Mouse (Mus musculus) inflammation-experienced regulatory T-cells, adult 16 weeks (primary cell): Measurements from ENCODE around the gene Ipmk. TPM values are rescaled to one million over a fixed set of nuclear protein-coding genes. Genes with fewer than 3 reads are reported as not detected.

Experiments
- polyA plus RNA-seq: library from polyadenylated mRNA; unstranded; fragments of 100-300 nt; shearing (Covaris generic); gene quantifications from one replicate; pipeline ENCODE4 v1.2.1, GENCODE M21; 2017

Gene Ipmk
- 3.5 TPM for polyA plus RNA-seq

DNA sequence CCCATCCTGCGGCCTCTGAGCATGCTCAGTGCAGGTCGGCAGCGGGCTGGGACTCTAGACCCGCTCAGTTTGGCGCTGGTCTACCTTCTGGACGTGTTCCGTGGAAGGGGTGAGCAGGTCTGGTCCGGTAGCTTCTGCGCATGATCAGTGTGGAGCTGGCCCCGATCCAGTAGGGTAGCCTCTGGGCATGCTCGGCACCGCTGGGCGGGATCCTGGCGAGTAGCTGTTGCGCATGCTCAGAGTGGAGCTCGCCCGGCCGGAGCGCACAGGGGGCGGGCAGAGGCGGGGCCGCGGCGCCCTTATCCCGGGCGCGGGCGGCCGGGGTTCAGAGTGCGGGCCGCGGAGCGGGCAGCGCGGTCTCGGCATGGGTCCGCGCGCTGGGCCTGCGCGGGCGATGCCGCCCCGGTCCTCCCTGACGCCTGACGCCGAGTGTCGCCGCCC, at the start of gene Ipmk:
TSS of gene Ipmk (plus strand) at position 255 of the 441 bp plus-strand sequence.

DNA sequence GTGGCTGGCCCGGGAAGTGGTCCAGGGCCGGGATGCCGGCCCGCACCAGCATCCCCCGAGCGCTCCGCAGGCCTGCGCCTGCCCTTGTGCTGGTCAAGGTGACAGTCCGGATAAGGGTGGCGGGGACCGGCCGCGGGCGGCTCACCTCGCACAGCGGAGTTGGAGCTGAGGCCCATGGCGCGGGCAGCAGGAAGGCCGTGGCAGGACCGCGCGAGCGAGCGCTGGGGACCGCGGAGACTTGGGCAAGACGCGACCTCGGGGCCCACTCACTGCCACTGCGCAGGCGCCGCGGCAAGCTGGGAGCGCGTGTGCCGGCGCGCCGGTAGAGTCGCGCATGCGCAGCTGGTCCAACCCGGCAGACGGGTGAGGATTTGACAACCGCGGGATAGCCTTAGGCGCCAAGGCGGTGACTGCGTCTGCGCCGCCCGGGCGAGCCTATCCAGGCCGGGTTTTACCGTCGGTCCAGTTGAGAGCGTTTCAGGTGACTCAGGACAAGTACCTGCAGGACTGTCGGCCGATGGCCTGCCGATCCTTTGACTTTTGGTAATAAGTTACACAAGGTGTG, 2.9 kb upstream of the Ipmk start, which contains the start of gene Cisd1:
TSS of gene Cisd1 (minus strand) at position 376 of the 565 bp plus-strand sequence.

Other genes with a start within 250 kb of the Ipmk start
- not detected for gene Bicc1, start 188.1 kb upstream of the Ipmk start, polyA plus RNA-seq
- gene Tfam, start 109.5 kb upstream of the Ipmk start, polyA plus RNA-seq: 131 TPM
- 25.4 TPM for gene Ube2d1, start 62.5 kb upstream of the Ipmk start, polyA plus RNA-seq
- 43.0 TPM for gene Cisd1, start 2.8 kb upstream of the Ipmk start, polyA plus RNA-seq